Mouse (Mus musculus) olfactory bulb, adult 2 months (tissue): Measurements from ENCODE around the gene Dgat2l6.

Experiments used
- CTCF ChIP-seq: fragments of 200-500 bp; IDR thresholded peaks from 2 replicates; pipeline ENCODE4 v1.5.1; 2012; ENCODE audit warnings: low read depth, mild to moderate bottlenecking, low read length, moderate library complexity; ENCODE audit not compliant: insufficient read depth
- POLR2A ChIP-seq: fragments of 200-500 bp; IDR thresholded peaks from 2 replicates; pipeline ENCODE4 v1.6.1; 2012; ENCODE audit warnings: mild to moderate bottlenecking, low read depth, low read length, moderate library complexity; ENCODE audit not compliant: insufficient read depth

DNA sequence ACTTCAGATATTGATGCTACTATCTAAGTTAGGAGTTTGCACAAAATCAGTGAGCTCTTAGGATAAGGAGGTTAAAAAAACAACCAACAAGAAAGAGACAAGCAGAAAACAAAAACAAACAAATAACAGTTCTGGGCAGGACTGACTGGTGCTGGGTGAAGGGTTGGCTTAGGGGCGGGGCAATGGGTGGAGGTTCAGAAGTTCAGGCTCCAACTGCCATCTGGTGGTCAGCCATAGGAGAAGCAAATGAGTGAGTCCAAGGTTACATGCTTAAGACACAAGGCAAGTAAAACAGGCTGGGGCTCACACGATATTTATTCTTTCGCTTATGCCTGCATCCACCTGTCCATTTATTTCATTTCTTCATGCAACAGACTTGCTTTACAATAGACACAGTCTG, 44.3 kb upstream of the Dgat2l6 start:
- TF ChIP-seq POLR2A (no peak), CTCF (peak; percentile 43; the same call in 1 of the 2 replicates)
